Mouse (Mus musculus): ENCODE measurements at regions not wholly inside any gene's neighbourhood (a gene's known extent, or its start where the extent isn't known, plus 50 kb on each side); places are given as distances from the start of the nearest gene placed in this dataset.

DNA sequence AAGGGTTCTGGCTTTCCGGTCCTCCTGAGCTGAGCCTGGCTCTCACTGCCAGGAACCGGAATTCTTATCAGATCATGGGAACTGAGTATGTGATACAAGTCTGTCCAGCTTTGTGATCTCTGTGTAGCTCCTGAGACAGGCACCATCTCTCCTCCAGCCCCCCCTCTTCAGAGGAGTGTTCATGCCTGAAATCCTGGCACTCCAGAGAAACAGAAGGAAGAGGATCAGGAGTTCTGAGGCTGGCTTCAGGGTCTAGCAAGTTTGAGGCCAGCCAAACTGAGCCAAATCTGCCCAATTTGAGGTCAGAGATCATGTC lies 435.4 kb downstream of the Zfp704 start:
- TF ChIP-seq POLR2A (IDR thresholded peaks at IDR 0.05; ENCODE audit: control insufficient read depth, extremely low read depth, insufficient read depth, low read length, poor library complexity), result no peak
- TF ChIP-seq CTCF (IDR thresholded peaks at IDR 0.05; ENCODE audit: borderline replicate concordance, control insufficient read depth, extremely low read depth, insufficient read depth, low read length, poor library complexity), result no peak

All from thymus, adult 2 months (tissue).